Mouse (Mus musculus) cerebellum, adult 9-11 months (tissue): ENCODE results near the gene Adam10.

Experiments used
- DNase-seq: peaks from one replicate; pipeline ENCODE4 v3.0.0; 2022

The Adam10 gene

GRCm38 (mm10) chr9:70790621-70791020, 111.8 kb downstream of the Adam10 start:
- DNase-seq: no peak

GRCm38 (mm10) chr9:70794643-70795438, 116.0 kb downstream of the Adam10 start:
- DNase-seq: no peak

- no peak for DNase-seq
Measured at GRCm38 (mm10) chr9:70795439-70795757, 116.6 kb downstream of the Adam10 start.

GRCm38 (mm10) chr9:70800588-70801315, 122.0 kb downstream of the Adam10 start:
- DNase-seq: no peak

GRCm38 (mm10) chr9:70801761-70802160, 123.0 kb downstream of the Adam10 start:
- DNase-seq: no peak

- no peak for DNase-seq
Measured at GRCm38 (mm10) chr9:70802816-70803215, 124.0 kb downstream of the Adam10 start.

GRCm38 (mm10) chr9:70806069-70806468, 127.3 kb downstream of the Adam10 start:
- DNase-seq: no peak

GRCm38 (mm10) chr9:70807714-70808113, 128.9 kb downstream of the Adam10 start:
- DNase-seq: no peak

GRCm38 (mm10) chr9:70812551-70812950, 133.8 kb downstream of the Adam10 start:
- DNase-seq: no peak

GRCm38 (mm10) chr9:70816701-70817305, 138.0 kb downstream of the Adam10 start:
- DNase-seq: no peak

- no peak for DNase-seq
Measured at GRCm38 (mm10) chr9:70817396-70817795, 138.6 kb downstream of the Adam10 start.

- DNase-seq: no peak
Measured at GRCm38 (mm10) chr9:70818739-70819138, 139.9 kb downstream of the Adam10 start.

GRCm38 (mm10) chr9:70824103-70824502, 145.3 kb downstream of the Adam10 start:
- DNase-seq: no peak

GRCm38 (mm10) chr9:70827911-70828310, 149.1 kb downstream of the Adam10 start:
- no peak for DNase-seq
